Mouse (Mus musculus): ENCODE data around the gene Hdac9.
A peak's percentile ranks its signal among the peaks of the same experiment; 100 is the strongest.

Gene Hdac9

GRCm38 (mm10) chr12:34916995-34917394, at the start of gene Hdac9:
Gene Hdac9, minus strand, starts transcription at chr12:34917095.
- DNase-seq (ENCODE audit: low spot score), result no peak

- no peak for DNase-seq (ENCODE audit: low spot score)
Observed at GRCm38 (mm10) chr12:34949066-34949706, 32.3 kb upstream of the Hdac9 start.

- no peak for DNase-seq (ENCODE audit: low spot score)
Observed at GRCm38 (mm10) chr12:34937918-34938317, 21.0 kb upstream of the Hdac9 start.

- no peak for DNase-seq (ENCODE audit: low spot score)
Observed at GRCm38 (mm10) chr12:34908008-34908407, 8.9 kb downstream of the Hdac9 start.

GRCm38 (mm10) chr12:34907506-34907850, 9.4 kb downstream of the Hdac9 start:
- no peak for DNase-seq (ENCODE audit: low spot score)

GRCm38 (mm10) chr12:34906704-34907505, 10.0 kb downstream of the Hdac9 start:
- DNase-seq (ENCODE audit: low spot score), result peak; percentile 13

- DNase-seq (ENCODE audit: low spot score), result no peak
Observed at GRCm38 (mm10) chr12:34906376-34906703, 10.6 kb downstream of the Hdac9 start.

GRCm38 (mm10) chr12:34900241-34900640, 16.7 kb downstream of the Hdac9 start:
- DNase-seq (ENCODE audit: low spot score), result no peak

GRCm38 (mm10) chr12:34894867-34895266, 22.0 kb downstream of the Hdac9 start:
- DNase-seq (ENCODE audit: low spot score), result no peak

- no peak for DNase-seq (ENCODE audit: low spot score)
Observed at GRCm38 (mm10) chr12:34888694-34889093, 28.2 kb downstream of the Hdac9 start.

- DNase-seq (ENCODE audit: low spot score), result no peak
Observed at GRCm38 (mm10) chr12:34874926-34875325, 42.0 kb downstream of the Hdac9 start.

- no peak for DNase-seq (ENCODE audit: low spot score)
Observed at GRCm38 (mm10) chr12:34871028-34871427, 45.9 kb downstream of the Hdac9 start.

GRCm38 (mm10) chr12:34841196-34841595, 75.7 kb downstream of the Hdac9 start:
- DNase-seq (ENCODE audit: low spot score), result no peak

- DNase-seq (ENCODE audit: low spot score), result no peak
Observed at GRCm38 (mm10) chr12:34837318-34837717, 79.6 kb downstream of the Hdac9 start.

GRCm38 (mm10) chr12:34836864-34837263, 80.0 kb downstream of the Hdac9 start:
- DNase-seq (ENCODE audit: low spot score), result no peak

GRCm38 (mm10) chr12:34836085-34836484, 80.8 kb downstream of the Hdac9 start:
- no peak for DNase-seq (ENCODE audit: low spot score)

- DNase-seq (ENCODE audit: low spot score), result no peak
Observed at GRCm38 (mm10) chr12:34835493-34835892, 81.4 kb downstream of the Hdac9 start.

GRCm38 (mm10) chr12:34828684-34829083, 88.2 kb downstream of the Hdac9 start:
- DNase-seq (ENCODE audit: low spot score), result no peak

- DNase-seq (ENCODE audit: low spot score), result no peak
Observed at GRCm38 (mm10) chr12:34826931-34827330, 90.0 kb downstream of the Hdac9 start.

GRCm38 (mm10) chr12:34820229-34820628, 96.7 kb downstream of the Hdac9 start:
- no peak for DNase-seq (ENCODE audit: low spot score)

GRCm38 (mm10) chr12:34811673-34812613, 105.0 kb downstream of the Hdac9 start:
- DNase-seq (ENCODE audit: low spot score), result no peak

- no peak for DNase-seq (ENCODE audit: low spot score)
Observed at GRCm38 (mm10) chr12:34810221-34810620, 106.7 kb downstream of the Hdac9 start.

GRCm38 (mm10) chr12:34808180-34808579, 108.7 kb downstream of the Hdac9 start:
- DNase-seq (ENCODE audit: low spot score), result no peak

Data from ovary, postnatal 36 days (tissue).